Mouse (Mus musculus): ENCODE results near the gene Dclk1. TPM values are rescaled to one million over a fixed set of nuclear protein-coding genes. Genes with fewer than 3 reads are reported as not detected.
A peak's percentile ranks its signal among the peaks of the same experiment; 100 is the strongest.

Gene Dclk1
- total RNA-seq, 2 experiments from 2014 or later = 871 to 963 TPM

DNA sequence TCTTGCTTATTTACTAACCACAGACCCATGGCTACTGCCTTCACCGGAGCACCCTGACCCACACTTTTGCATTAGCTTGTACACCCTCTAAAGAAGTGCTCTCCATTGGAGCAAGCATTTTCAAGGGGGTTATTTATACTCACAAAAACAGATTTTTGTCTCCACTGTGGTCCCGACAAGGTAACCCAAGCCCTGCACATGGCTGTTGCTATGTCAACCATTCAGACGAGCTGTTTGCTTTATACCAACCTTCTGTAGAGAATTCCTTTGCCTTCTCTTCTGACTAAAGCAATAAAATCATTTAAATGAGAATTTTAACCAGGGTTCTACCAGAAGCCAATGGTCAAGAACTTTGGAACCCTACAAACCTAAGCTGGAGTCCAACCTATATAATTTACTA is 18.3 kb upstream of the Dclk1 start:
- intact Hi-C loops (cut with DNase I) = no loop called here
- no peak for TF ChIP-seq CTCF (IDR thresholded peaks at IDR 0.05)
- Histone ChIP-seq H3K4me3 (no peak overlapping the region), H3K27ac (no peak overlapping the region)
- no peak for DNase-seq (ENCODE audit: extremely low spot score in 1 of 2, low spot score in 2 of 2)

DNA sequence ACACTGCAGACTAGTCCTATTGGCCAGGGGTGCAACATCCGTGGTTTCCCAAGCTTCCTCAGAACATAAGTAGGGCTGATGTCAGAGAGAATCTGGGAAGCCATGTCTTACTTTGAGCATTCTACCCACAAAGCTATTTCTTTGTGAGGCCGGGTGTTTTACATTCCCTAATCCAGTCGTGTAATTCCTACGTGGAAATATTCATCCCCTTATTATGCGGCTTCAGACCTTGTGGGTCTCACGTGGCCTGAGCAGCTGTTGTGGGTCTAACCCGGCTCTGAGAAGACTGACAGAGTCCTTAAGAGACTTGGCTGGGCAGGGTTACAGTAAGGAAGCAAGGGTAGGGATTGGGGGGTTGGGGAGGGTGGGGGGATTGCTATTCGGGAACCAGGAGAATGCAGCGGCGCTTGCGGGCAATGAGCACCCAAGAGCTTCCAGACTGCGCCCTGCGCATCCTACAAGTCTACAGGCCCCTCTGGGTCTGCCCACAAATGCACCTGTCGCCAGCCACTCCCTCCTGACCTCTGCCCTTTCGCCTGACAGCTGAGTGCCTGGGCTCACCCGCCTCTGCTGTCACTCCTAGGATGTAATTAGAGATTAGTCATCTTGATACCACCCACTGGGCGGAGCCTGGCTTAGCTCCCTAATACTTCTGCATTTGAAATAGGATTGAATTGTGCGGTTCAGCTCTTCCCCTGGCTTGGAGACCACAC is 15.5 kb upstream of the Dclk1 start:
- no peak for DNase-seq (ENCODE audit: extremely low spot score in 1 of 2, low spot score in 2 of 2)
- Histone ChIP-seq H3K27ac (no peak overlapping the region), H3K4me3 (peak overlapping the region; percentile 28)
- TF ChIP-seq CTCF (IDR thresholded peaks at IDR 0.05) = no peak
- intact Hi-C loops (cut with DNase I) = no loop called here

DNA sequence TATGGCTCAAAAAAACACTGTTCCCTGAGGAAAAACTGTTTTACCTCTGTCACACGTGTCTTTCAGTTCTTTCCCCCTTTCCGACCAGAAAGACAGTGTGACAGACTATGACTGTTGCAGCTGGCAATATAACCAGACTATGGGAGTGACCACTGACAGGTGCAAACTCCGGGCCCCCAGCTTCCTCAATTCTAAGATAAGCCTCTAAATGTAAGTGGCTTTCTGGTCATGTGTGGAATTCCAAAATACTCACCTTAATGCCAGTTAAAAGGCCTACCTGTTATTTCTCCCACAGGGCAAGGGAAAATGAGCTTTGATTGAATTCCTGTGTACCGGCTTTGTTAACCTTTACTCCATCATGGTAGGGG is 15.0 kb upstream of the Dclk1 start:
- intact Hi-C loops (cut with DNase I) = no loop called here
- TF ChIP-seq CTCF (IDR thresholded peaks at IDR 0.05) = no peak
- no peak overlapping the region for H3K27ac ChIP-seq
- DNase-seq (ENCODE audit: extremely low spot score in 1 of 2, low spot score in 2 of 2) = no peak
- H3K4me3 ChIP-seq = no peak overlapping the region

DNA sequence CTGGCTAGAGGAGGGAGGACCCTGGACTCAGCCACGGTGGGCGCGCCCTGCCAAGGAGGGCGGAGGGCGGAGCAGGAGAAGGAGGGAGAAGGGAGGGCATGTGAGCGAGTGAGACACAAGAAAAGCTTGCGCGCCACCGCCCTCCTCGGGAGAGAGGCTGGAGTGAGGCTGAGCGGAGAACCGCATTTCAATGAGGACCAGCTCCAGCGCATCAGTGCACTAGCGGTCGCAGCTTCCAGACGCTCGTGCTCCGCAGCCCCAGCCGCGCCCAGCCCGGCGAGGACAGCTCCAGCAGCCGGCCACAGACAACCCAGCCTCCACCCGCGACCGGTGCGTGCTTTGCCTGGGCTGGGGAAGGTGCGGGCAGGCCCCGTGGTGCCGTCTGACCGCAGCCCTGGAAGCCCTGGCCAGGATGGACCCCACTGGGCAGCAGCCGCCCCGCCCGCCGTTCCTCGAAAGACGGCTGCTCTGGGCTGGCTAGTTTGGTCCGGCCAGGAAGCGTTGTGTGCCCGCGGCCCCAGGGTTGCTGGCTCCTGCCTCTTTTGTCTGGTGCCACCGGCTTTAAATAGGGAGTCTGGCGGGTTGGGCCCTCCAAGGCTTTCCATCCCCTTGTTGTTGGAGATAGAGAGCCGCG is 375 bp downstream of the Dclk1 start:
- peak; percentile 83 to 88 for DNase-seq (ENCODE audit: extremely low spot score in 1 of 2, low spot score in 2 of 2)
- peak overlapping the region; percentile 81 for H3K4me3 ChIP-seq
- H3K27ac ChIP-seq = peak overlapping the region; percentile 96
- intact Hi-C loops (cut with DNase I) = loop anchor here (1.0 to 10.0 kb wide), 3 partner anchors 88 to 222 kb away; no protein-coding TSS in a partner anchor
- TF ChIP-seq CTCF (IDR thresholded peaks at IDR 0.05) = peak; percentile 36

DNA sequence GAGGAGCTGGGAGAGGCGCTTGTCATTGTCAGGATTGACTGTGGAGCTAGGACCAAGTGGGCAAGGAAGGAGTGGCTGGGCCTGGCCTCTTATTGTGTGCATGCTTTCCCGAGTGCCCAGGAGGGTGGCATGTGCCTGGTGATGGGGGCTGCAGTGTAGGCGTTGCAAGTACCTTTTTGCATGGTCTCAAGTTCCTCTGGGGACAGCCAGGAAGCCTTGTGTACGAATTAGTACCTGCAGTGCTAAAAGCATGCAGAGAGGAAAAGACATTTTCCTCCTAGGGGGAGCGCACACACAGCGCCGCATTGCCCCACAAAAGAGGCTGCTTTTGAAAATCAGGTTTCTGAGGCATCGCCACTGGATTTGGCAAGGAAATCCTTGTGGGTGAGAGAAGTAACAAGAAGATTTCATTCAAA is 900 bp downstream of the Dclk1 start:
- peak; percentile 37 to 50 for DNase-seq (ENCODE audit: extremely low spot score in 1 of 2, low spot score in 2 of 2)
- Histone ChIP-seq H3K27ac (peak overlapping the region; percentile 96), H3K4me3 (peak overlapping the region; percentile 81)
- no peak for TF ChIP-seq CTCF (IDR thresholded peaks at IDR 0.05)
- intact Hi-C loops (cut with DNase I) = loop anchor here (2.0 to 10.0 kb wide), 2 partner anchors 88 to 222 kb away; no protein-coding TSS in a partner anchor

DNA sequence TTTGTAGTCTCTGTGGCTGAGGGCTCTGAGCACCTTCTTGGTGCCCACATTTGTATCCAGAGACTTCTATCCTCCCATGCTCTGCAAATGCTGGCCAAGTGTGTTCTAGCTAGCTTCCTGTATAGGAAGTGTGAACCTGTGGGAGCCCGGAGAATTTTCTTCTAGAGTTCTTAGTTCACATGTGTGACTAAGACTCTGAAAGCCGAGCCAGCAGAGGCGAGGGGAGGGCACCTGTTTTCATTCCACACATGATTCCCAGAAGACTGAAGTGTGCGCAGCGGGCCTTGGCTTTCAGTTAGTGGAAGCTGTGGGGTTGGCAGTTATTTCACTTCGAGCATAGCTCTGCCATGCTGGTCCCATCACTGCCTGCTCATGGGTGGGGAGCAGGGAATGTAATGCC is 1.9 kb downstream of the Dclk1 start:
- peak overlapping the region; percentile 81 for H3K4me3 ChIP-seq
- peak; percentile 32 to 50 for DNase-seq (ENCODE audit: extremely low spot score in 1 of 2, low spot score in 2 of 2)
- peak overlapping the region; percentile 58; the same call in 1 of the 2 replicates for H3K27ac ChIP-seq
- TF ChIP-seq CTCF (IDR thresholded peaks at IDR 0.05) = no peak
- intact Hi-C loops (cut with DNase I) = loop anchor here (2.0 to 10.0 kb wide), 2 partner anchors 37 to 221 kb away; no protein-coding TSS in a partner anchor

DNA sequence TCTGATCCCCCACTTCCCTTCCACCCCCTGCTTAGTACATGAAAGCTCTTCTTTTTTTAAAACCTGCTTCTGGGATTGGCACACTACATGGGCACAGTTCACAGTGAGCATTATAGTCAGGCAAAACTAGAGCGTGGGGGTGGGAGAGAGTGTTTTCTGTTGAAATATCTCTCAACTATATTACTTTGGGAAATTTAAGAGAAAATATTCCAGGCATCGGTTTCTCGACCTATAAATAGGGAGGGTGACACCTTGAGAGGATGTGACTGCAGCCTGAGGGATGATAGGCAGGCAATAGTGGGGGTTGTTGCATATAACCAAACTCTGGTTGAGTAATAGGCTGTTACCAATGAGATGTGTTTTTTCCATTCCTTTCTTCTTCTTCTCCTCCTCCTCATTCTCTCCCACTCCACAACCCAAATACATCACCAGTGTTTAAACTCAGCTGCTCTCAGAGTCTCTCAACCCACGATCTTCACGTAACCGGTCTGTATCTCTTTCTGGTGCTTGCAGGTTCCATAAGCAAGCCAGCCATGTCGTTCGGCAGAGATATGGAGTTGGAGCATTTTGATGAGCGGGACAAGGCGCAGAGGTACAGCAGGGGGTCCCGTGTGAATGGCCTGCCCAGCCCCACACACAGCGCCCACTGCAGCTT is 4.6 kb downstream of the Dclk1 start:
- H3K27ac ChIP-seq = peak overlapping the region; percentile 82
- TF ChIP-seq CTCF (IDR thresholded peaks at IDR 0.05) = no peak
- intact Hi-C loops (cut with DNase I) = loop anchor here (2.0 to 10.0 kb wide), 2 partner anchors 70 to 218 kb away; no protein-coding TSS in a partner anchor
- no peak for DNase-seq (ENCODE audit: extremely low spot score in 1 of 2, low spot score in 2 of 2)
- H3K4me3 ChIP-seq = peak overlapping the region; percentile 35

DNA sequence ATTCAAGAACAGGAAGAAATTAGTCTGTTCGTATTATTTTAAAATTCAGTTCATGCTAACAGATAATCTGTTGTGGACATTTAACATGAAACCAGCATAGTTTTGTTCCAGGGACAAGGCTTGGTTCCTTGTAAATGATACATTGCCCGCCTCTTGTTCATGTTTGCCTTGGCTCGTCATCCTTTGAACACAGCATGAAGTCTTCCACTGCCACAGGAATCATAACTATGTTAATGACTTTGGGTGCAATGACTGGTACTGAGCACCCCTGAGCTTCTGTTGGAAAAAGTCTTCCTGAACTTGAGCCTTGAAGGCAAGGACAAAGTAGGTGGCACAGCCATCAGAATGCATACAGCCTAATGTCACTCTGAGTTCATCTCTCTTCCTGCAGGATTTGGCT is 5.9 kb downstream of the Dclk1 start:
- no peak for TF ChIP-seq CTCF (IDR thresholded peaks at IDR 0.05)
- intact Hi-C loops (cut with DNase I) = loop anchor here (10.0 kb wide), 1 partner anchor 217 kb away; no protein-coding TSS in a partner anchor
- H3K27ac ChIP-seq = peak overlapping the region; percentile 82; the same call in 1 of the 2 replicates
- no peak for DNase-seq (ENCODE audit: extremely low spot score in 1 of 2, low spot score in 2 of 2)
- peak overlapping the region; percentile 35 for H3K4me3 ChIP-seq

DNA sequence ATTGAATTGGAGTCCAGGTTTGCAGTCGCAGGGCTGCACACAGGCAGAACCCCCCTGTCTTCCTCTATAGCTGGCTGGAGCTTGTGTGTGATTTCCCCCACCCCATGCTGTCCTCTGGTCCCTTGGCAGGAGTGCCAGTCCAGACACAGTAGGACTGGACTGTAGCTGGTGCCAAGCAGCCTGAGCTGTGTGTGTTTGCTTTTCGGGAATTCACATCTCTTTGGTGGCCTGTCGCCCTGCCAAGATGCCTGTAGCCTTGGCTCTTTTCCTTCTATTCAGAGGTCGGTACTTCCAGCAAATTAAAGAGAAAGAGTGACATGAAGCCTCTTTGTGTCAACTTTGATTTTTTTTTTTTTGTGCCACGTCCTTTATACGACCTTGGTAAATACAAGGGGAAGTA is 6.3 kb downstream of the Dclk1 start:
- intact Hi-C loops (cut with DNase I) = loop anchor here (10.0 kb wide), 1 partner anchor 216 kb away; no protein-coding TSS in a partner anchor
- no peak for TF ChIP-seq CTCF (IDR thresholded peaks at IDR 0.05)
- DNase-seq (ENCODE audit: extremely low spot score in 1 of 2, low spot score in 2 of 2) = peak in 1 of 2 experiments; percentile 36
- H3K4me3 ChIP-seq = peak overlapping the region; percentile 35
- peak overlapping the region; percentile 82; the same call in 1 of the 2 replicates for H3K27ac ChIP-seq

DNA sequence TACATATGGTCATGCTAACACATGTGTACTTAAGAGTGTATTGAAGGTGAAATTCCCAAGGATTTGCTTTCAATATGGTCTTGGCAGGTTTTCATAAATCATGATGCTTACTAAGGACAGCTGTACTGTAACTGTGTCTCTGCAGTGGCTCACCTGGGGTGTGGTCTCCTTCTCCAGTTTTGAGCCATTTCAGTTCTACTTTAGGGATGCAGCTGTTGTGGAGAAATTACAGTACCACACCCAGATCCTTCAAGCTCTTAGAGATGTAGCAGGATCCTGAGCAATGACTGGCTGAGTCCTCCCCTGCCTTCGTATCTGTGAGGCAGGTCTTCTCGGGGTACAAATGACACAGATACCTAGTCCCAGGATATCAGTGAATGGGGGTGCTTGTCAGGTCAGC is 8.5 kb downstream of the Dclk1 start:
- intact Hi-C loops (cut with DNase I) = no loop called here
- Histone ChIP-seq H3K27ac (peak overlapping the region; percentile 19; the same call in 1 of the 2 replicates), H3K4me3 (peak overlapping the region; percentile 25)
- DNase-seq (ENCODE audit: extremely low spot score in 1 of 2, low spot score in 2 of 2) = no peak
- no peak for TF ChIP-seq CTCF (IDR thresholded peaks at IDR 0.05)

DNA sequence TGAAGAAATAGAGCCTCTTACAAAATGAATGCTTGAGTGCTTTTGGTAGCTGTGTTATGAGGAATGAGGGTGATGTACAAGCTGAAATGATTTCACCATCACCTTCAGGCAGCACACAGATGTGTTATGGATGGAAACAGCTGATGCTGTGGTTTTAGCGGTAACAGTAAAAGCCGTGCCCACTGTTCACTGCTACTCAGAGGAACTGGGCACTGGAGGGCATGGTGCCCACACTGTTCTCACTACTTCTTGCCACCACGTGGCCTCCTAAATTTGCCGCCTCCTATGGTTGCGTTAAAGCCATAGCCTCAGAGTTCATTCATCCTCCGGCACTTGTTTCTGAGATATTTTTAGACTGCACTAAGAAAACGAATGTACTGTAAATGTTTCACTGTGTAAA is 18.0 kb downstream of the Dclk1 start:
- intact Hi-C loops (cut with DNase I) = no loop called here
- no peak for TF ChIP-seq CTCF (IDR thresholded peaks at IDR 0.05)
- H3K27ac ChIP-seq = 0 out of 2 replicates have a peak overlapping the region, but pooled peaks have one; percentile 16

DNA sequence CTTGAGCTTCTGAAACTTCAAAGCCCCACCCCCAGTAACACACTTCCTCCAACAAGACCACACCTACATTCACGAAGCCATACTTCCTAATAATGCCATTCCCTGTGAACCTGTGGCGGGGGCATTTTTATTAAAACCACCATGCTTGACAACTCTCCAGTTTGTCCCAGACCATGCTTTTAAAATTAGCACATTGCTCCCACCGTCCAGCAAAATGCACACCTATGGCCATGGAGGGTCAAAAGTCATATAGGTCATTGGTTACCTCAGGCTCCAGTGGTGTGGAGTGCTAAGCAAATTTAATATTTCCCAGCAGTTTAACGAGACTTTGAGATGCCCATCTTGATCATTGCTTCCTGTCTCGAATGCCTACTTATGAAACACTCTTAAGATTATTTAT is 23.9 kb downstream of the Dclk1 start:
- no peak overlapping the region for H3K27ac ChIP-seq
- H3K4me3 ChIP-seq = no peak overlapping the region
- DNase-seq (ENCODE audit: extremely low spot score in 1 of 2, low spot score in 2 of 2) = no peak
- no peak for TF ChIP-seq CTCF (IDR thresholded peaks at IDR 0.05)
- intact Hi-C loops (cut with DNase I) = no loop called here

More for the DNA sequence above, 18.0 kb downstream of the Dclk1 start:
- no peak for DNase-seq (ENCODE audit: extremely low spot score in 1 of 2, low spot score in 2 of 2)
- no peak overlapping the region for H3K4me3 ChIP-seq
